Mouse (Mus musculus) MN1 (cell line): ENCODE results near the gene Wiz.

Experiments used
- DNase-seq: peaks from one replicate; pipeline ENCODE4 v3.0.0-alpha.2; 2016; ENCODE audit warnings: low spot score

The Wiz gene

GRCm38 (mm10) chr17:32378786-32379185, 10.5 kb downstream of the Wiz start:
- no peak for DNase-seq

DNA sequence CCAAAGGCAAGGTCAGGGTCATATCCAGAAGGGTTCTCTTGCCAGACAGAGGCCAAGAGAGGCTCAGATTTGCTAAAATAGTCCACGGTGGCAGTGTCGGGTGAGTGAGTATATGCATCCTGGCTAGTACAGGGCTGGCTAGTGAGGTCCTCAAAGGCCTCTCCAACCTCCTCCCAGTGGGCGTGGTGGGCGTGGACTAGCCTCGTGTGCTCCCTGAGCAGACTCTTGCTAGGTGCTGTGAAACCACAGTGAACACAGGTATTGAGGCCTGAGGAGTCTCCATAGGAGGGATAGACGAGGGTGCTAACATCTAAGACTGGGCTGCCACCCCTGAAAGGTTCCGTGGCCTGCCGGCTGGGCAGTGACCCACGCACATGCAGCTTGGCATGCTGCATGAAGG, 12.1 kb downstream of the Wiz start:
- DNase-seq, result no peak

DNA sequence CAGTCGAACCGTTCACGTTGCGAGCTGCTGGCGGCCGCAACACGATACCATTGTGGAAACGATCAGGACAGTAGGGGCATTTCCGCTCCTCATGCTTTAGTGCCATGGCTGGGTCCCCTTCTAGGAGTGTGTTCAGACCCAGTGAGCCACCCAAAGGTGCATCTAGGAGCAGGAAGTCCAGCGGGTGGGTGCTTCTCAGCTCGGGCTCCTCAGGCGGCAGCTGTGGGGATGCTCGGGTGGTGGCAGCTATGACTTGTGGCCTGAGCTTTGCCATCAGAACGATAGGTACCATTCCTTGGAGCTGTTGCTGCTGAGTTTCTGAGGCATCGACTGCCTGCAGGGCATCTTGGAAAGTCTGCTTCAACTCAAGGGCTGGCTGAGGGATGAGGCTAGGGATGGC, 12.8 kb downstream of the Wiz start:
- no peak for DNase-seq

- no peak for DNase-seq
Observed at GRCm38 (mm10) chr17:32368991-32369578, 20.2 kb downstream of the Wiz start.

- no peak for DNase-seq
Observed at GRCm38 (mm10) chr17:32367706-32368105, 21.5 kb downstream of the Wiz start.

GRCm38 (mm10) chr17:32365296-32365695, 23.9 kb downstream of the Wiz start:
- DNase-seq, result no peak

DNA sequence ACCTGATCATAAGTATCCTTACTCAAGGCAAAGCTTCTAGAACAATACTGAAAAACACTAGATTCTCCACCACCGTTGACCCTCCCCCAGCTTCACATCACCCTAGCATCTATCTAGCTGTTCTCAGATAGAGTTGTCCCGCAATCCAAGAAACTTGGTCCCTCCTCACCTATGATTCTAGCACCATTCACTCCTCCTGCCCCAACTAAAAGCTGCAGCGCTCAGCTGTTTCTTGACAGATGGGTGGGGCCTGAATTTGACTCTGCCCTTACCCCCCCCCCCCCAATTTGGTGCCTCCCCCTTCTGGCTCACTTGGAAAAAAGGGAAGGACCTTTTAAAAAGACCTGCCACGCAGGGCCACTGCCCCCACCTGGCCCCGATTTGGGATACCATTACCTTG, 24.4 kb downstream of the Wiz start:
- no peak for DNase-seq

DNA sequence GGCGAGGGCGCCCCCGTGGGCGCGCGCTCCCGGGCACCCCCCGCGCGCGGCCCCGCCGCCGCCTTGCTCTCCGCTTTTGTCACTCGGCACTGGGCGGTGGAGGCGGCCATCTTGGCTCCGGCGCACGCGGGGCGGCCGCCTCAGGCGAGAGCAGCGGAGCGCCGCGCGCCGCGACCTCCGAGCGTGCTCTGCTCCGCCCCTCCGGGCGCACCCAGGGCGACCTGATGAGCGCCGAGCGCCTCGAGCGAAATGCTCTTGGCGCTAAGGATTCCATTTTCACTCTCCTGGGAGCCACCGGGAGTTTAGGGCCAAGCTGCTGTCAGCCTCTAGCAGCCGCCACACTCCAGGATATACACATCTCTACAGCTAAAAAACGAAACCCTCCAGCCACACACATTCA, 24.9 kb downstream of the Wiz start:
- DNase-seq, result peak; percentile 96

- peak; percentile 31 for DNase-seq
Observed at GRCm38 (mm10) chr17:32363821-32364301, 25.4 kb downstream of the Wiz start.

DNA sequence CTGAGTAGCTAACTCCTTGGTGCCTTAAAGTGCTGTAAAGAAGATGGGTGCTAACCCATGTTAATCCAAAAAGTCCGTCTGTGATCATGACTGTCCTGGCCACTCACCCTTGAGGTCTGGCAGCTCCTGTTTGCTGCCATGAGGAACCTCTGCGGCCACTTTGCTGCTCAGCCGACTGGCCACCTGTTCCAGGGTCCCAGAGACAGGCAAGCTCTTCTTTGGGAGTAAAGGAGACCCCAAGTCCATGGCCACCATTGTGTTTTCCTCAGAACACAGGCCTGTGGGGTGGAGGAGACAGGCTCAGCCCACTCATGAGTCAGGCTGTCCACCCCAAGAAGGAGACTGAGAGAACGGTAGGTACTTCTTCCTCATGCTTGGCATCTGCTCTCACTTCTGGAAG, 26.6 kb downstream of the Wiz start:
- DNase-seq, result no peak

DNA sequence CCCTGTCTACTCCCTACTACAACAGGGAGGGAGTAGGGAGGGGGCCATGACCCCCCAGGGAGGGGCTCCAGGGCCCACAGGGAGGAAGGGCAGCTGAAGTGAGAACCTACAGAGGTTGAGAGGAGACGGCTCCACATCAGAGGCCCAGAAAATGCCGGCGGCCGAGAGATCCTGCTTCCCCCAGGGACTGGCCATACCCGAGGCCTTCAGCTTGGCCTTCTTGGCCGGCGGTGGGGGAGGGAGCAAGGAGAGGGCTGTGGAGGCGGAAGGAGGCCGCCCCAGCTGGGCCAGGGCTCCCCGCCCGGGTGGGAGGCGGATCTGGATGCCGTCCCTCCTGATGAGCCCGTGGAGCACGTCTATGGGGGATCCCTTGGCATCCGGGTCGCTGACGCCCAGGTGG, 29.3 kb downstream of the Wiz start:
- DNase-seq, result no peak

- no peak for DNase-seq
Observed at GRCm38 (mm10) chr17:32358943-32359340, 30.3 kb downstream of the Wiz start.

GRCm38 (mm10) chr17:32358192-32358942, 30.9 kb downstream of the Wiz start:
- DNase-seq, result no peak

DNA sequence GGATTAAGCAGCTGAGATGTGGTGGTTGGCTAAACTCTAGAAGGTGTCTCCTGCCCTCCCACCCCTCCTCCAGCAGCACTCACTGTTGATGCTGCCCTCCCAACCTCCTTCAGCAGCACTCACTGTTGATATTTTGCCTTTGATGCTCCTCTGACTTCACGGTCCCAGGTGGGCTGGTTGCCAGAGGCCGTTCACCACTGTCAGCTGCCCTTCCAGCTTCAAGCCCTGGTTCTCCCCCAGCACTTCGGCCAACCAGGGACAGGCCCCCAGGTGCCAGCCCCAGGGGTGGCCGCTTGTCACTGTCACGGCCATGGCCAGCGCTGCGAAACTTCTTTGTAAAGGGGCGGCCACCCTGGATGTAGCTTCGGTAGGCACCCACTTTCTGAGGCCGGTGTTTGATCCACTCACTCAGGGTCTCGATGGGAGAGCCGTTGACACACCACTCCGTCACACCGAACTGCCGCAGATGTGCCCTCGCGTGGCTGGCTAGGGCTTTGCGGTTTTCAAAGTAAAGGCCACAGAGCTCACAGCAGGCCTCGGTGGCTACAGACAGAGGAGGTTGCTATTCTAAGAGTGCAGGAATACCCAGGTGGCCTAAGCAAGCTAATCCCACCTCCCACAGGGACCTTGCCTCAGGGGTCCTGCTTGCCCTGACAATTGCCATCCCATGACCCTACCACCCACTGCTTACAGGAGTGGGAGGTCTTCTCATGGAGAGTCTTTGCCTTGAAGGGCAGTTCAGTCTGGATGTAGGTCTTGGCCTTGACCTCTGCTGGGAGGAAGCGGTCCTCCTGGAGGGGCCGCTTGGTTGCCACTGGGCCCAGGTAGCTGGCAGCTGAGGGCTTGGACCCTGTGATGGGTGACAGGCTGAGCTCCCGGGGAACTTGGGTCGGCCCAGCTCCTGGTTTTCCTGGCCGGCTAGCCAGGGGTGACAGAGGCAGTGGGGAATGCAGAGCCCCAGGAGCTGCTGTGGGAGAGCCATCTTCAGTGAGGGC, 32.2 kb downstream of the Wiz start:
- no peak for DNase-seq

DNA sequence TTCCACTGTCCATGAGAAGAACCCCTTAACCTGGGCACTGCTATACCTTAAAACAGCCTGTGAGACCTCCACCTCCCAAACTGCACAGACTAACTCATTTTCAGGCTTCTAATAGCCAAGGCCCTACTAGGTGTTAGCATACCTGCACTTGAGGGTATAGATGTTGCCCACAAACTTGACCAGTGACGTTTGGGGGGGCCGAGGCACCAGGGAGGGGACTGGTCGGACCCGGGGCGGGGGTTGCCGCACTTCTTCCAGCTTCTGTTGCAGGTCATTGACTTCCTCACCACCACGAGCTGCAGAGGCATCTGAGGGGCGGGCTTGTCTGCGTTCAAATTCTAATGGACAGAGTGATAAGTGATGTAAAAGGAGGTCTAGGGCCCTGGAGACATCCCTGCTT, 33.0 kb downstream of the Wiz start:
- DNase-seq, result no peak

- no peak for DNase-seq
Observed at GRCm38 (mm10) chr17:32355031-32355430, 34.2 kb downstream of the Wiz start.

DNA sequence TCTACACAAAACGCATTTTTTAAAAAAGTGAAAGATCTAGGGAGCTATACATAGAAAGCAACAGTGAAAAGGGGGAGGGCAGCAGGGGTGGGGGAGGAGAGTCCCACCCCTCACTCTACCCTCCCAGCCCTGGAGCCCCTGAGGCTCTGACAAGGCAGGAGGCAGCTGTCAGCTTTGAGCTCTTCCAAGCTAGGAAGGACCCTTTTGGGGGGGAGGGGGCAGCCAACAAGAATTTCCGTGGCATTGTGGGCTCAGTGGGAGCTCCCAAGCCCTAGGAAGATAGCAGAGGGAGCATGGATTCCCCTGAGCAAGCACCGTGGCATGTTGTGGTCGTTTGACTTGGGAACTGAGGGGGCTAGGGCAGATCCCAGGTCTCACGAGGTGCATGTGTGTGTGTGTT, 35.0 kb downstream of the Wiz start:
- DNase-seq, result no peak

DNA sequence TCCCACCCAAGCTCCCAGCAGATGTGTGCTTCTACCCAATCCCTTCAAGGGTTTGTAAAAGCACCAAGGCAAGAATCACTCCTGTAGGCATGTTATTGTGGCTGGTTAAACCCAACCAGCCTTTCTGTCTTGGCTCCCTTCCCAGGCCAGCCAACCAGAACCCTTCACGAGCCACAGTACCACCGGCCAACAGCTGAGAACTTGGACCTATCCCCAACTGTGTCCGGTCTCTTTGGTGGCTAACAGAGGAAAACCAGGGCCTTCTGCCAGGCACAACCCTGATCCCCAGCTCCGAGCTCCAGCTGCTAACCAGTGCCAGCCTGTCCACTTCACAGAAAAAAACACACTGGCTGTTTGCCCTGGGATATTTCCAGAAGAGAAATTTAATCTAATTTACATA, 35.5 kb downstream of the Wiz start:
- DNase-seq, result peak; percentile 91

GRCm38 (mm10) chr17:32351726-32352125, 37.5 kb downstream of the Wiz start:
- DNase-seq, result no peak

DNA sequence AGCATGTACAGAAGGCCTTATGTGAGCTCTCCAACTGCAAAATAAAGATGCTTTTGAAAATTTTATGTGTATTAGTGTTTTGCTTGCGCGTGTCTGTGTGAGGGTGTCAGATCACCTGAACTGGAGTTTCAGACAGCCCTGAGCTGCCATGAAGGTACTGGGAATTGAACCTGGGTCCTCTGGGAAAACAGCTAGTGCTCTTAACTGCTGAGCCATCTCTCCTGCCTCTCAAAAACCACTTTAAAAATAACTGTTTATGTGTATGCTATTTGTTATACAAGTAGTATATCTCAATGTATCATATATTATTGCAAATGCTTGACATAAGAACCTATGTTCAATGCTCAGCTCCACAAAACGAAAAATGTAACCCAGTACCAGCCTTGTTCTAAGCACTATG, 38.0 kb downstream of the Wiz start:
- no peak for DNase-seq

DNA sequence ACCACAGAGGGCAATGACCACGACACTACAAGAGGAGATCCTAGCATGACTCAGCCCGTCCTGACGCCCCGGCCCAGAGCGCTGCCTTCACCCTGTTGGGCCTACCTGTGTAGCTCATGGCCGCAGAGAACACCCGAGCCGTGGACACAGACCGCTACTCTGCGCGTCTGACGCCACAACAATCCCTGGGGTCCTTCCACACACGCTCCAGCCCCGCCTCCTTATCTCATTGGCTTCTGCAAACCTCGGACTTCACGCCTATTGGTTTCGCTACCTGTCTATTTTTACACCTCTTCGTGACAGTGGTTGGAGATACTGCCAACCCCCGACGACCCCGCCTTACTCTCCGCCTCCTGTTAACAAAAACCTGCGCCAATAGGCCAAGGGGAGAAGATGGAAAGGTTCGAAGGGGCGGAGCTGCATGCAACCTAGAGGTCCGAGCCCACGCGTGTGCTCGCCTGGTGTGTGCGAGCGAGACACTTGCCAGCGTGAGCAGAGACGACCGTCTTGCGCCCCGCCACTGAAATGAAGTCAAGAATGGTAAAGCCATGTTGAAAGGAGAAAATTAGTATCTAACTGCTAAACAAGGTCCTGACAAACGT, 38.8 kb downstream of the Wiz start, which contains the start of gene Akap8l:
Gene Akap8l (minus strand): TSS at position 226 of the 602 bp plus-strand sequence.
- DNase-seq, result peak; percentile 99

GRCm38 (mm10) chr17:32349851-32350381, 39.3 kb downstream of the Wiz start:
- no peak for DNase-seq
